Mouse (Mus musculus) midbrain, embryonic 13.5 days (tissue): ENCODE results near the gene Zswim3. TPM values are rescaled to one million over a fixed set of nuclear protein-coding genes. Genes with fewer than 3 reads are reported as not detected.
"Not testable (repeated sequence)": the region's sequence is repeated elsewhere in the genome, so short reads cannot be mapped to it uniquely, and the experiment has no call there.

Experiments
- ATAC-seq: fragments of 200-750 bp; cut with Nextera tagmentation; 2 replicates; pipeline ENCODE4 v1.8.0; 2017; ENCODE audit warnings: mild to moderate bottlenecking, moderate TSS enrichment, moderate library complexity
- H3K27ac ChIP-seq: fragments of 300-500 bp; sonication (generic); 2 replicates; pipeline ENCODE4 v1.5.1; 2015; ENCODE audit warnings: inconsistent platforms, mild to moderate bottlenecking, moderate library complexity
- H3K27me3 ChIP-seq: fragments of 300-500 bp; sonication (generic); 2 replicates; pipeline ENCODE4 v1.6.1; 2015; ENCODE audit warnings: mild to moderate bottlenecking, inconsistent platforms
- H3K36me3 ChIP-seq: fragments of 300-500 bp; sonication (generic); 2 replicates; pipeline ENCODE4 v1.6.1; 2015; ENCODE audit warnings: mild to moderate bottlenecking, inconsistent platforms
- H3K4me1 ChIP-seq: fragments of 300-500 bp; sonication (generic); replicated peaks from 2 replicates; pipeline ENCODE4 v1.6.1; 2015; ENCODE audit warnings: inconsistent platforms
- H3K4me2 ChIP-seq: fragments of 300-500 bp; sonication (generic); replicated peaks from 2 replicates; pipeline ENCODE4 v1.6.1; 2015; ENCODE audit warnings: moderate library complexity, mild to moderate bottlenecking, inconsistent platforms
- H3K4me3 ChIP-seq: fragments of 300-500 bp; sonication (generic); replicated peaks from 2 replicates; pipeline ENCODE4 v1.5.1; 2015; ENCODE audit warnings: mild to moderate bottlenecking, inconsistent platforms
- H3K9ac ChIP-seq: fragments of 300-500 bp; sonication (generic); replicated peaks from 2 replicates; pipeline ENCODE4 v1.6.1; 2015; ENCODE audit warnings: mild to moderate bottlenecking, inconsistent platforms
- H3K9me3 ChIP-seq: fragments of 300-500 bp; sonication (generic); 2 replicates; pipeline ENCODE4 v1.6.1; 2016; ENCODE audit warnings: mild to moderate bottlenecking, inconsistent platforms
- WGBS: fragments of 180-500 bp; shearing (Covaris S2); methylation state at CpG from one replicate; pipeline ENCODE4 v1.1.7; 2015; 5-methylcytosine and 5-hydroxymethylcytosine counted together
- polyA plus RNA-seq: library from polyadenylated mRNA; unstranded; fragments of >200 nt; fragmentation: Nextera tagmentation; extraction: Ambion mirVana; gene quantifications from 2 replicates; pipeline ENCODE4 v1.2.1, GENCODE M21; 2015

Zswim3 gene
- polyA plus RNA-seq, 1 experiment from 2014 or later, result 15.2 TPM

- ATAC-seq, result peak; percentile 69
- no peak overlapping the region for H3K9ac ChIP-seq
- peaks cover 82% of the 10 kb centered on the region for H3K36me3 ChIP-seq
- no peak overlapping the region for H3K4me2 ChIP-seq
- no peak overlapping the region for H3K27ac ChIP-seq
- H3K27me3 ChIP-seq, result no peaks in the 10 kb centered on the region
- no peaks in the 10 kb centered on the region for H3K4me1 ChIP-seq
- H3K4me3 ChIP-seq, result no peak overlapping the region
- no peaks in the 10 kb centered on the region for H3K9me3 ChIP-seq
- WGBS, result 36% methylated on average over 5 of the region's 5 CpGs
Measured at GRCm38 (mm10) chr2:164794293-164794692, 10.6 kb upstream of the Zswim3 start.

- no peak overlapping the region for H3K4me2 ChIP-seq
- H3K9me3 ChIP-seq, result no peaks in the 10 kb centered on the region
- no peaks in the 10 kb centered on the region for H3K27me3 ChIP-seq
- no peak overlapping the region for H3K4me3 ChIP-seq
- H3K27ac ChIP-seq, result no peak overlapping the region
- ATAC-seq, result no peak
- H3K9ac ChIP-seq, result no peak overlapping the region
- H3K4me1 ChIP-seq, result no peaks in the 10 kb centered on the region
- H3K36me3 ChIP-seq, result peaks cover 84% of the 10 kb centered on the region
- WGBS, result 89% methylated on average over 4 of the region's 4 CpGs
Measured at GRCm38 (mm10) chr2:164795868-164796267, 9.0 kb upstream of the Zswim3 start.

- not testable (repeated sequence) for H3K4me1 ChIP-seq, H3K4me2 ChIP-seq, ATAC-seq, H3K9me3 ChIP-seq, H3K4me3 ChIP-seq, H3K27ac ChIP-seq, H3K27me3 ChIP-seq, H3K9ac ChIP-seq
- peaks cover 71% of the 10 kb centered on the region for H3K36me3 ChIP-seq
- WGBS, result 85% methylated on average over 6 of the region's 6 CpGs
Measured at GRCm38 (mm10) chr2:164798554-164798953, 6.3 kb upstream of the Zswim3 start.

- Histone ChIP-seq H3K36me3 (peaks cover 60% of the 10 kb centered on the region), H3K9ac (no peak overlapping the region), H3K4me3 (no peak overlapping the region), H3K4me1 (peaks cover 19% of the 10 kb centered on the region), H3K27ac (no peak overlapping the region), H3K27me3 (no peaks in the 10 kb centered on the region), H3K9me3 (no peaks in the 10 kb centered on the region), H3K4me2 (no peak overlapping the region)
- ATAC-seq, result no peak
- 96% methylated on average over 13 of the region's 13 CpGs for WGBS
Measured at GRCm38 (mm10) chr2:164800252-164801004, 4.5 kb upstream of the Zswim3 start.

GRCm38 (mm10) chr2:164803201-164803920 lies 1.5 kb upstream of the Zswim3 start:
- no peak overlapping the region for H3K27ac ChIP-seq
- H3K4me3 ChIP-seq, result peak overlapping the region; percentile 85
- peak overlapping the region; percentile 72 for H3K4me2 ChIP-seq
- no peak for ATAC-seq
- 94% methylated on average over 16 of the region's 16 CpGs for WGBS
- no peaks in the 10 kb centered on the region for H3K9me3 ChIP-seq
- peaks cover 37% of the 10 kb centered on the region for H3K36me3 ChIP-seq
- H3K27me3 ChIP-seq, result no peaks in the 10 kb centered on the region
- peak overlapping the region; percentile 82 for H3K9ac ChIP-seq
- H3K4me1 ChIP-seq, result peaks cover 38% of the 10 kb centered on the region

GRCm38 (mm10) chr2:164803921-164804313 lies 981 bp upstream of the Zswim3 start:
- Histone ChIP-seq H3K9me3 (no peaks in the 10 kb centered on the region), H3K27ac (no peak overlapping the region), H3K27me3 (no peaks in the 10 kb centered on the region), H3K4me2 (peak overlapping the region; percentile 72), H3K9ac (peak overlapping the region; percentile 82), H3K4me3 (peak overlapping the region; percentile 85), H3K4me1 (peaks cover 38% of the 10 kb centered on the region), H3K36me3 (peaks cover 38% of the 10 kb centered on the region)
- 66% methylated on average over 1 of the region's 1 CpGs for WGBS
- no peak for ATAC-seq

- Histone ChIP-seq H3K9ac (peak overlapping the region; percentile 82), H3K4me3 (peak overlapping the region; percentile 85), H3K36me3 (peaks cover 35% of the 10 kb centered on the region), H3K9me3 (no peaks in the 10 kb centered on the region), H3K4me1 (peaks cover 38% of the 10 kb centered on the region), H3K27me3 (no peaks in the 10 kb centered on the region), H3K4me2 (peak overlapping the region; percentile 77), H3K27ac (peak overlapping the region; percentile 90)
- WGBS, result under 1% methylated on average over 21 of the region's 21 CpGs
- peak; percentile 72; the same call in 1 of the 2 replicates for ATAC-seq
Measured at GRCm38 (mm10) chr2:164805332-164805718, 427 bp downstream of the Zswim3 start.

GRCm38 (mm10) chr2:164806614-164807013 lies 1.7 kb downstream of the Zswim3 start:
- H3K27ac ChIP-seq, result no peak overlapping the region
- ATAC-seq, result no peak
- H3K36me3 ChIP-seq, result peaks cover 23% of the 10 kb centered on the region
- H3K4me1 ChIP-seq, result peaks cover 38% of the 10 kb centered on the region
- no peak overlapping the region for H3K4me3 ChIP-seq
- WGBS, result 89% methylated on average over 7 of the region's 7 CpGs
- no peaks in the 10 kb centered on the region for H3K9me3 ChIP-seq
- H3K27me3 ChIP-seq, result no peaks in the 10 kb centered on the region
- H3K9ac ChIP-seq, result no peak overlapping the region
- peak overlapping the region; percentile 77 for H3K4me2 ChIP-seq

- H3K4me2 ChIP-seq, result no peak overlapping the region
- no peak for ATAC-seq
- H3K36me3 ChIP-seq, result peaks cover 32% of the 10 kb centered on the region
- 63% methylated on average over 2 of the region's 2 CpGs for WGBS
- no peaks in the 10 kb centered on the region for H3K9me3 ChIP-seq
- no peak overlapping the region for H3K27ac ChIP-seq
- no peaks in the 10 kb centered on the region for H3K27me3 ChIP-seq
- no peak overlapping the region for H3K9ac ChIP-seq
- H3K4me3 ChIP-seq, result no peak overlapping the region
- no peaks in the 10 kb centered on the region for H3K4me1 ChIP-seq
Measured at GRCm38 (mm10) chr2:164813557-164813956, 8.7 kb downstream of the Zswim3 start.

- ATAC-seq, result no peak
- Histone ChIP-seq H3K9me3 (no peaks in the 10 kb centered on the region), H3K9ac (no peak overlapping the region), H3K4me1 (no peaks in the 10 kb centered on the region), H3K4me3 (no peak overlapping the region), H3K4me2 (no peak overlapping the region), H3K36me3 (peaks cover 29% of the 10 kb centered on the region), H3K27ac (no peak overlapping the region), H3K27me3 (no peaks in the 10 kb centered on the region)
- WGBS, result 93% methylated on average over 5 of the region's 5 CpGs
Measured at GRCm38 (mm10) chr2:164815348-164815747, 10.4 kb downstream of the Zswim3 start.

- no peaks in the 10 kb centered on the region for H3K27me3 ChIP-seq
- peaks cover 34% of the 10 kb centered on the region for H3K36me3 ChIP-seq
- H3K4me3 ChIP-seq, result no peak overlapping the region
- WGBS, result 90% methylated on average over 8 of the region's 8 CpGs
- H3K9ac ChIP-seq, result no peak overlapping the region
- H3K4me1 ChIP-seq, result no peaks in the 10 kb centered on the region
- H3K4me2 ChIP-seq, result no peak overlapping the region
- H3K9me3 ChIP-seq, result no peaks in the 10 kb centered on the region
- no peak for ATAC-seq
- H3K27ac ChIP-seq, result no peak overlapping the region
Measured at GRCm38 (mm10) chr2:164815821-164816220, 10.9 kb downstream of the Zswim3 start.

- ATAC-seq, result no peak
- WGBS, result 90% methylated on average over 6 of the region's 6 CpGs
Measured at GRCm38 (mm10) chr2:164817206-164817605, 12.3 kb downstream of the Zswim3 start.

More at GRCm38 (mm10) chr2:164817206-164817605, 12.3 kb downstream of the Zswim3 start:
- Histone ChIP-seq H3K4me3 (no peak overlapping the region), H3K4me2 (no peak overlapping the region), H3K36me3 (peaks cover 44% of the 10 kb centered on the region), H3K9me3 (no peaks in the 10 kb centered on the region), H3K9ac (no peak overlapping the region), H3K27me3 (no peaks in the 10 kb centered on the region), H3K27ac (no peak overlapping the region), H3K4me1 (peaks cover 5% of the 10 kb centered on the region)
